Mouse (Mus musculus) hindbrain, embryonic 10.5 days (tissue): Measurements from ENCODE around the gene Zfp771. TPM values are rescaled to one million over a fixed set of nuclear protein-coding genes. Genes with fewer than 3 reads are reported as not detected.

Source experiments
- DNase-seq: peaks from one replicate; pipeline ENCODE4 v3.0.0-alpha.2; 2017; ENCODE audit warnings: low spot score
- H3K27ac ChIP-seq: fragments of 300-500 bp; sonication (generic); 2 replicates; pipeline ENCODE4 v1.5.1; 2016; ENCODE audit warnings: mild to moderate bottlenecking, moderate library complexity
- H3K27me3 ChIP-seq: fragments of 300-500 bp; sonication (generic); 2 replicates; pipeline ENCODE4 v1.6.1; 2016; ENCODE audit warnings: mild to moderate bottlenecking; ENCODE audit not compliant: poor library complexity, insufficient read depth, severe bottlenecking
- H3K36me3 ChIP-seq: fragments of 300-500 bp; sonication (generic); 2 replicates; pipeline ENCODE4 v1.6.1; 2016; ENCODE audit warnings: mild to moderate bottlenecking, moderate library complexity
- H3K4me1 ChIP-seq: fragments of 300-500 bp; sonication (generic); replicated peaks from 2 replicates; pipeline ENCODE4 v1.6.1; 2016; ENCODE audit warnings: mild to moderate bottlenecking
- H3K4me3 ChIP-seq: fragments of 300-500 bp; sonication (generic); 2 replicates; pipeline ENCODE4 v1.5.1; 2016; ENCODE audit warnings: mild to moderate bottlenecking, moderate library complexity
- H3K9me3 ChIP-seq: fragments of 300-500 bp; sonication (generic); 2 replicates; pipeline ENCODE4 v1.6.1; 2016; ENCODE audit warnings: mild to moderate bottlenecking, moderate library complexity
- WGBS: fragments of 180-500 bp; shearing (Covaris S2); methylation state at CpG from one replicate; pipeline ENCODE4 v1.1.7; 2016; 5-methylcytosine and 5-hydroxymethylcytosine counted together
- polyA plus RNA-seq: library from polyadenylated mRNA; unstranded; fragments of >200 nt; fragmentation: Nextera tagmentation; extraction: Ambion mirVana; gene quantifications from 2 replicates; pipeline ENCODE4 v1.2.1, GENCODE M21; 2016

Gene Zfp771
- polyA plus RNA-seq, 1 experiment from 2014 or later, result 70.1 TPM

DNA sequence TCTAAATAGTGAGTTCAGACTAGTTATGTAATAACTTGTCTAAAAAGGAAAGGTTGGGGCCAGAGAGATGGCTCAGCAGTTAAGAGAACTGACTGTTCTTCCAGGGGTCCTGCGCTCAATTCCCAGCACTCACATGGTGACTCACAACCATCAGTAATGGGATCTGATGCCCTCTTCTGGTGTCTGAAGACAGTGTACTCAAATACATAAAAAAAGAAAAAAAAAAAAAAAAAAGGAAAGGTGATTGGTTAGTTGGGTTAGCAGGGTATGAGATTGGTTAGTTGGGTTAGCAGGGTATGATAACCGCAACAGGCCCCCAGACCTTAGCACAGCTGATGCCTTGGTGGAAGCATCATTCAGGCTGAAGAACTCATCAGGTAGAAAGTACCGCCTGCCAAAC, 19.5 kb downstream of the Zfp771 start:
- Histone ChIP-seq H3K36me3 (peaks cover 9% of the 10 kb centered on the region; the same call in 1 of the 2 replicates), H3K27me3 (no peaks in the 10 kb centered on the region), H3K9me3 (peaks cover 6% of the 10 kb centered on the region; the same call in 1 of the 2 replicates), H3K27ac (no peak overlapping the region), H3K4me1 (peaks cover 23% of the 10 kb centered on the region), H3K4me3 (no peak overlapping the region)
- WGBS, result 89% methylated on average over 3 of the region's 3 CpGs
- no peak for DNase-seq

DNA sequence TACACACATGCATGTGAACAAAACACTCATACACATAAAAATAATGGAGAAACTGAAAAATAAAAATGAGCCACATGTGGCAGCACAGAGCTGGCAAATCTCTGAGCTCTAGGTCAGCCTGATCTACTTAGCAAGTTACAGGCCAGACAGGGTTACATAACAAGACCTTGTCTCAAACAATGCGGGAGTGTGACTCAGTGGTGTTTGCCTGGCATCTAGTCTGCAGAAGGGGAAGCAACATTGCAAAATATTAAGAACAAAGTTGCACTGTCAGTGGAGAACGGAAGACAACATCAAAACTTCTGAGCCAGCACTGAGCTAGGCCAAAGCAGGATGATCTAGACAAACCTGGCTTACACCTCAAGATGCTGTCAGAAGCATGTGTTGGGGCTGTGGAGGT, 26.2 kb downstream of the Zfp771 start:
- H3K27me3 ChIP-seq, result no peaks in the 10 kb centered on the region
- peaks cover 20% of the 10 kb centered on the region for H3K4me1 ChIP-seq
- no peak overlapping the region for H3K4me3 ChIP-seq

DNA sequence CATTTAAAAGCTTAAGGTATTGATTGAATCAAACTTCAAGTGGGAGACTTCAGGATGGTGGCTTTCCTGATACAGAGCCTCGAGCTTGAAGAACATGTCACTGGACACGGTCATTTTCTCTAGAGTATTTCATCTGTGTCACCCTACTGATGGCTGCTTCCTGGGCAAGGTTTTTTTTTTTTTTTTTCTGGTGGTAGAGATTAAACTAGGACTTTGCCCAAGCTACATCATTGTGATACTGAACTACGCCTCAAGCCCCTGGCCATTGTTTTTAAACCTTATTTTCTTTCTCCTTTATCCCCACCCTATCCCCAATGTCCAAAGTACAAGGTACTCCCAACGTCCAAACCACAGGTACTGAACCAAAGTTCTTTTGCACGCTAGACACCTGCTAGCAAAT, 26.6 kb downstream of the Zfp771 start:
- H3K4me1 ChIP-seq, result peaks cover 20% of the 10 kb centered on the region
- H3K27ac ChIP-seq, result no peak overlapping the region
- H3K27me3 ChIP-seq, result no peaks in the 10 kb centered on the region
- H3K9me3 ChIP-seq, result peaks cover 7% of the 10 kb centered on the region; the same call in 1 of the 2 replicates
- no peak for DNase-seq
- no peak overlapping the region for H3K4me3 ChIP-seq
- peaks cover 44% of the 10 kb centered on the region for H3K36me3 ChIP-seq
- WGBS, result 92% methylated on average over 5 of the region's 5 CpGs

More for the DNA sequence above, 26.2 kb downstream of the Zfp771 start:
- DNase-seq, result no peak
- Histone ChIP-seq H3K9me3 (peaks cover 7% of the 10 kb centered on the region; the same call in 1 of the 2 replicates), H3K27ac (no peak overlapping the region), H3K36me3 (peaks cover 44% of the 10 kb centered on the region)
- WGBS, result 87% methylated on average over 2 of the region's 2 CpGs

DNA sequence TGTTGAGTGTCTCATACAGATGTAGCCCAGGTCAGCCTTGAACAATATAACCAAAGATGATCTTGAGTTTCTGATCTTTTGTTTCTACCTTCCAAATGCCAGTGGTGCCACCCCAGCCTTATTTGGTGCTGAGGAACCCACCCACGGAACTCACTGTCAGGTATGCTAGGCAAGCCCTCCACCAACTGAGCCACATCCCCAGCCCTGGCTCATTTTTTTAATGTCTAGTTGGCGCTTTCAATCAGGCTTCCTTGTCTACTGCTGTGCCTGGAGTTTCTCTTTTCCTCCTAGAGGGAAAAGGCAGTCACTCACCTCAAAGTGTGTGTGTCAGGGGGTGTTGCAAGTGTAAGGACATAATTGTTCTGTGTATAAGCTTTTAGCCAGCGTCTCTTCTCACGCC, 27.0 kb downstream of the Zfp771 start:
- H3K27me3 ChIP-seq, result no peaks in the 10 kb centered on the region
- H3K4me1 ChIP-seq, result peaks cover 20% of the 10 kb centered on the region
- WGBS, result 96% methylated on average over 4 of the region's 4 CpGs
- no peak overlapping the region for H3K27ac ChIP-seq
- peaks cover 44% of the 10 kb centered on the region for H3K36me3 ChIP-seq
- no peak for DNase-seq
- H3K4me3 ChIP-seq, result no peak overlapping the region
- peaks cover 7% of the 10 kb centered on the region; the same call in 1 of the 2 replicates for H3K9me3 ChIP-seq

DNA sequence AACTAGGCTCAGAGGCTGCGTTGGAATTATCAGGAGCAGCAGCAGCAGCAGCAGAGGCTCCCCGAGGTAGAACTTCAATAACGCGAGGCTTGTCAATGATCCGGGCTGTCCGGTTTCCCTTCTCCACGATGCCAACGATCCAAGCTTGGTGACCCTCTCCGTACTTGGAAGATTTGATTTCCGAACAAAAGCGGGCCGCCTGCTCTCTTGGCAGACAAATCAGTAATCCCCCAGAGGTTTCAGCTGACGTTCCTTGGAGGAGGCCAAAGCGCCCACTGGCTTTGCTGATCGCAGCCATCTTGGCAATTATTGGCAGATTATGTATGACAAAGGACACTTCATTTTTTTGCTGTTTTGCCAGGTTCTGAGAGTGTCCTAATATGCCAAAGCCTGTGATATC, 28.5 kb downstream of the Zfp771 start:
- H3K9me3 ChIP-seq, result peaks cover 7% of the 10 kb centered on the region; the same call in 1 of the 2 replicates
- peaks cover 44% of the 10 kb centered on the region for H3K36me3 ChIP-seq
- peaks cover 24% of the 10 kb centered on the region for H3K4me1 ChIP-seq
- no peak overlapping the region for H3K27ac ChIP-seq
- no peak for DNase-seq
- WGBS, result 96% methylated on average over 15 of the region's 15 CpGs
- no peaks in the 10 kb centered on the region for H3K27me3 ChIP-seq
- H3K4me3 ChIP-seq, result peak overlapping the region; percentile 68

DNA sequence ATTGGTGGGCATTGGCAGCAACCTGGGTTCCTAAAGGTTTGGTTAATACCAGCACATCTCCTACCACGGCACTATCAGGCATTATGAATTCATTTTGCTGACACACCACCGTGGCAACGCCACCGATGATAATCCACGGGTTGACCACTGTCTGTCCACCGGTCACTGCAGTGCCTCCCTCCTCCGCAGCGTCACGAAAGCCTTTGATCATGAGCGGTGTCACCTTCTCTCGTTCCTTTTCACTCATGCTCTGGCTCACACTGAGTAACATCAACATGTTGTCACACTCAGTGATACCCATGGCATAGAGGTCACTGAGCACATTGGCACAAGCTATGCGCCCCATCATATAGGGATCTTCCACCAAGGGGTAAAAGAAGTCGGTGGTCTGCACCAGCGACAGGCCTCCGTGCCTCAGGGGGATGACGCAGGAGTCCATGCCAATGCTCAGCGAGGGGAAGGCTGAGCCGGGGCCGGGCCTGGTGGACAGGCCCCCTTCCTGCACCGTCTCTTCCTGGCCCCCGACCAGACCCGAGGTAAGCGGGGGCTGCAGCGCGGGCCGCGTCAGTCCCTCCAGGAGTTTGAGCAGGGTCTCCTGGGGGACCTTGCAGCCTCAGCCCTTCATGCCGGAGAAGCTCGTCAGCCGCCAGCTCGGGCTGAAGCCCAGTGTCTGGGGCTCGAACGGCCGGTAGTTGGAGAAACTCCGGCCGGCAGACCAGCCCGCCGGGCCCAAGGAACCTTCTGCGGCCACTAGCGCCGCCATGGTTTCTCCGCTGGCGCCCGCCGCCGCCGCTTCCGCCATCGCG, 29.2 kb downstream of the Zfp771 start:
- no peaks in the 10 kb centered on the region for H3K27me3 ChIP-seq
- peaks cover 43% of the 10 kb centered on the region for H3K36me3 ChIP-seq
- whole genome bisulfite sequencing, result 17% methylated on average over 50 of the region's 50 CpGs
- DNase-seq, result no peak
- H3K9me3 ChIP-seq, result peaks cover 4% of the 10 kb centered on the region; the same call in 1 of the 2 replicates
- H3K4me3 ChIP-seq, result peak overlapping the region; percentile 68
- H3K4me1 ChIP-seq, result peaks cover 24% of the 10 kb centered on the region
- H3K27ac ChIP-seq, result peak overlapping the region; percentile 93

DNA sequence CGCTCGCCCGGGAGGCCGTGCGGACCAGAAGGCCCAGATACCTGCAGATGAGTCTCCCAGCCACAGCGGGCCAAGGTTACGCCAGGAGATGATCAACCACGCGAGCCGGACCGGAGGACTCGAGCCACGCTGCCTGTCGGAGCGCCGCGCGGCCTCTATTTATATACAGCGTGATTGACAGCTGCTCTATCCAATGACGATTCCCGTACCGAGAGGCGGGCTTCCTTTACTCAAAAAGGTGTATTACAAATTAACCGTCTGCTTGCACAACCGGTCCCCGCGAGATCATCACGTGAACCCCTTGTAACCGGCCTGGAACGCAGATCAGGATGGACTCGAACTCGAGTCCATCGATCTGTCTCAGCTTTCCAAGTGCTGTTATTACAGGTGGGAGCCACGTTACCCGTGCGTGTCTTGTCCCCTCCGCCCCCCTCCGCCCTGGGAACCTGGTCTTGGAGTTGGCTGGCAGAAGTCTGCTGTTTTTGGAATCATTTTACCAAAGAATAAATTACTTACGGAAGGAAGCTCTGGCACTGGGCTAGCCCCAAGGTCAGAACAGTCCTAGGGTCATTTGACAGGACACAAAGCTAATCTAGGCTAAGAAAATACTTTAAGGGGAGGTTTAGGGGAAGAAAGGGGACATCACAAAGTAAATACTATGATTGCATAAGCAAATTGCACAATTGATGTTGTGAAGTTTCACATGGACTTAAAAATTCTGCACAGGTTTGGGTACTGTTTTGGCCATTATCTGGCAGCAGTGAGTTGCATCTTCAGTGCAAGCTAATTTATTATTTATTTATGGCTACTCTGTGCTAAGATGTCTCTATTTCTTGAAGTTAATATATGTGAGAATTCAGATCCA, 30.1 kb downstream of the Zfp771 start, which contains the start of gene Sephs2:
Gene Sephs2 (minus strand): TSS at position 131 of the 865 bp plus-strand sequence.
- Histone ChIP-seq H3K9me3 (no peaks in the 10 kb centered on the region), H3K4me1 (peaks cover 32% of the 10 kb centered on the region), H3K36me3 (peaks cover 35% of the 10 kb centered on the region), H3K27me3 (no peaks in the 10 kb centered on the region), H3K27ac (peak within 1 kb of the TSS; percentile 93), H3K4me3 (peak within 1 kb of the TSS; percentile 68)
- 3% methylated on average over 39 of the region's 39 CpGs for WGBS
- DNase-seq, result peak; percentile 92

DNA sequence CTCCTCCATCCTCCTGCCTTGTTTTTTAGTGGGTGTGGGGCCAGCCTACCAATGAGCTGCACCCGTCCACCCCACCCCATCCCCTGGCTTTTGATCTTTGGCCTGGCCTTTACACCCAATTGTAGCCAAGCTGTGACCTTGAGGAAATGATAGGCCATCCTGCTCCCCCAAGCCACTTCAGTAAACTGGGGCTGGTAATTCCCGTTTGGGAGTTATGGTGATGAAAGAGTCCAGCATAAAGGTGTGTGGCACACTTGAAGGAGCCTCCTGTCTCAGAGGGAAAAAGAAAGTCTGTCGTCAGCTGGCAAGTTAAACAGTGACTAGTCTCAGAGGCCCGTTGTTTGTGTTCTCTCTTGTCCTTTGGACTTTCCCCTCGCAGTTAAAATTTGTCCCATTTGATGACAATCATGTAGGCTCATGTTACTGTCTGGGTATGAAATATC, 32.5 kb downstream of the Zfp771 start:
- peaks cover 12% of the 10 kb centered on the region for H3K36me3 ChIP-seq
- H3K27me3 ChIP-seq, result no peaks in the 10 kb centered on the region
- H3K4me3 ChIP-seq, result no peak overlapping the region
- H3K4me1 ChIP-seq, result peaks cover 39% of the 10 kb centered on the region
- no peak for DNase-seq
- WGBS, result 66% methylated on average over 5 of the region's 5 CpGs
- no peaks in the 10 kb centered on the region for H3K9me3 ChIP-seq
- no peak overlapping the region for H3K27ac ChIP-seq

DNA sequence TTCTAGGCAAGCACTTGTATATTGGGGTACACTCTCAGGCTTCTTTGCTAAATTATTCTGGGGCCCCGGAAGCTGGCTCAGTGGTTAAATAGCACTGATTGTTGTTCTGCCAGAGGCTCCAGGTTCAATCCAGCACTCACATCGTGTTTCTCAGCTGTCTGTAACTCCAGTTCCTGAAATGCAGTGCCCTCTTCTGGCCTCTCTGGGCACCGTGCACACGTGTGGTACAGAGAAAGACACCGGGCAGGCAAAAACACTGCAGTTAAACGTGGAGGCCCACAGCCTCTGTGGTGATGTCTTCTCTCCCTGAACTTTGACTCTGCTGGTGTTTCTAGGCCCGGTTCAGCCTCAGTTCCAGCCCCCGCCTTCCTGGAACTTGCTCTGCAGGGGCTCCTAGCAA, 34.2 kb downstream of the Zfp771 start:
- 19% methylated on average over 8 of the region's 8 CpGs for WGBS
- H3K4me1 ChIP-seq, result peaks cover 27% of the 10 kb centered on the region
- no peaks in the 10 kb centered on the region for H3K9me3 ChIP-seq
- no peak overlapping the region for H3K4me3 ChIP-seq
- no peaks in the 10 kb centered on the region for H3K36me3 ChIP-seq
- H3K27ac ChIP-seq, result peak overlapping the region; percentile 10; the same call in 1 of the 2 replicates
- DNase-seq, result peak; percentile 40
- H3K27me3 ChIP-seq, result no peaks in the 10 kb centered on the region

DNA sequence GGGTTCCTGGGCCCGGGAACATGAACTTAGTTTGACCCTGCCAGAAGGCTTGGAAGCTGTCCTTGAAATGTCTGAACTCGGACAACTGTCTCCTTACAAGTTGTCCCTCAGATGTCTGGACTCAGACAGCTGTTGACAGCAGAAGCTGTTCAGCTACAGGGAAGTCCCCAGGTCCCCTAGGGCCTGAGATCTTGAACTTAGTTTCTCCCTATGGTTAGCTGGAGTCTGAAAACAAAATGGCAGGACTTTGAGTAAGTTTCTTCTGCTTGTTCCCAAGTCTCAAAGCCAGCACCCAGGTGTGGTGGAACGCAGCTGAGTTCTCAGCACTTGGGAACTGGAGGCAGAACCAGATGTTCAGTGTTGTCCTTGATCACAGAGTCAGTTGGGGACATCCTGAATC, 36.0 kb downstream of the Zfp771 start:
- DNase-seq, result no peak
- peaks cover 18% of the 10 kb centered on the region for H3K4me1 ChIP-seq
- H3K27me3 ChIP-seq, result no peaks in the 10 kb centered on the region
- H3K4me3 ChIP-seq, result no peak overlapping the region
- H3K9me3 ChIP-seq, result no peaks in the 10 kb centered on the region
- H3K36me3 ChIP-seq, result no peaks in the 10 kb centered on the region
- no peak overlapping the region for H3K27ac ChIP-seq
- 86% methylated on average over 3 of the region's 3 CpGs for WGBS

DNA sequence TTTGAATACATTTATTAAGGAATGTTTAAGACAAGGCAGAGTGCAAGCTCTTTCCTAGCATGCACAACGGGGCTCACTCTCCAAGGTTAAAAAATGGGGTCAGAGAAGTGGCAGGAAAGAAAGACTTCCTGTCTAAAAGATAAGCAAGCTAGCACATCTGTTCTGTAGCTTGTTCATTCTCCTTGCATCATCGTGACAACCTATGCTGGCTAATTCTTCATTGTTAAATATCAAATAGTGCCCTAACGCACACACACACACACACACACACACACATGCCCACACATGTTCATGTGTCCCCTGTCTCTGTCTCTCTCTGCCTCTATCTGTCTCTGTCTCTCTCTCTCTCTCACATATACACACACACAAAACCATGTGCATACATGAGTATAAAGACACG, 37.0 kb downstream of the Zfp771 start:
- 80% methylated on average over 4 of the region's 4 CpGs for WGBS
- H3K27me3 ChIP-seq, result no peaks in the 10 kb centered on the region
- DNase-seq, result no peak
- H3K4me3 ChIP-seq, result no peak overlapping the region
- 0 out of 2 replicates have a peak, but pooled peaks cover under 1% of the 10 kb centered on the region for H3K9me3 ChIP-seq
- H3K36me3 ChIP-seq, result no peaks in the 10 kb centered on the region
- H3K27ac ChIP-seq, result no peak overlapping the region
- peaks cover 18% of the 10 kb centered on the region for H3K4me1 ChIP-seq

DNA sequence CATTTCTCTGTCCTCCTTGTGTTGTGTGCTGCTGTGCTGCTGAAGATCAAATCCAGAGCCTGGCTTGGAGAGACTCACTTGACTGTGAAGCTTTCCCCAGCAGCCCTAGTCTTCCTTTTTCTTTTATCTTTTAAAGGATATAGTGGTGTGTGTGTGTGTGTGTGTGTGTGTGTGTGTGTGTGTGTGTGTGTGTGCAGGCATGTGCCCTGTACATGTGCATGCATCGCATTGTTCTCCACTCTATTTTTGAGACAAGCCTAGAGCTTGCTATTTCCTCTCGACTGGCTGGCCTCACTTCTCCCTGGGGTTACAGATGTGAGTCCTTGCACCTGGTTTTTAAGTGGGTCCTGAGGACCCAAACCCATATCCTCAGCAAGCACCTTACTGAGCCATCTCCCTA, 38.1 kb downstream of the Zfp771 start:
- Histone ChIP-seq H3K36me3 (no peaks in the 10 kb centered on the region), H3K4me1 (peaks cover 15% of the 10 kb centered on the region), H3K9me3 (peaks cover 8% of the 10 kb centered on the region; the same call in 1 of the 2 replicates), H3K27me3 (no peaks in the 10 kb centered on the region), H3K4me3 (no peak overlapping the region), H3K27ac (no peak overlapping the region)
- 82% methylated on average over 2 of the region's 2 CpGs for WGBS
- no peak for DNase-seq
